Mouse (Mus musculus) MEL (cell line): ENCODE measurements around the gene Tmcc3. TPM values are rescaled to one million over a fixed set of nuclear protein-coding genes. Genes with fewer than 3 reads are reported as not detected.

ENCODE experiments used
- DNase-seq: peaks from one replicate; pipeline ENCODE4 v3.0.0; 2011; ENCODE audit warnings: low read depth, low spot score
- H3K27ac ChIP-seq: 2 replicates; pipeline ENCODE4 v1.5.1; 2012; ENCODE audit warnings: low read depth, mild to moderate bottlenecking, control low read depth, low read length, moderate library complexity; ENCODE audit not compliant: control insufficient read depth
- H3K27me3 ChIP-seq, 2 experiments: fragments of 150-350 bp in 1 of 2; sonication (generic) in 1 of 2; 2 replicates each; pipeline ENCODE4 v1.6.1; 2012; ENCODE audit warnings: low read length in 2 of 2, mild to moderate bottlenecking in 2 of 2, improper control_type of control experiment in 1 of 2, moderate library complexity in 1 of 2; ENCODE audit not compliant: insufficient read depth in 2 of 2, control insufficient read depth in 1 of 2
- H3K36me3 ChIP-seq, 2 experiments: 2 replicates each; pipeline ENCODE4 v1.6.1; 2012 to 2014; ENCODE audit warnings: low read length in 2 of 2, improper control_type of control experiment in 1 of 2, inconsistent platforms in 1 of 2, mild to moderate bottlenecking in 1 of 2; ENCODE audit not compliant: insufficient read depth in 2 of 2, control insufficient read depth in 1 of 2
- H3K4me1 ChIP-seq, 2 experiments: fragments of 150-350 bp in 1 of 2; sonication (generic) in 1 of 2; 2 replicates each; pipeline ENCODE4 v1.6.1; 2012; ENCODE audit warnings: low read length in 2 of 2, improper control_type of control experiment in 1 of 2, mild to moderate bottlenecking in 1 of 2; ENCODE audit not compliant: insufficient read depth in 2 of 2, control insufficient read depth in 1 of 2
- H3K4me3 ChIP-seq, 2 experiments: fragments of 150-350 bp in 1 of 2; sonication (generic) in 1 of 2; 2 replicates each; pipeline ENCODE4 v1.5.1; 2012; ENCODE audit warnings: low read depth in 2 of 2, low read length in 2 of 2, mild to moderate bottlenecking in 2 of 2, moderate library complexity in 2 of 2, control low read depth in 1 of 2, improper control_type of control experiment in 1 of 2; ENCODE audit not compliant: control insufficient read depth in 1 of 2, insufficient read depth in 1 of 2
- H3K79me2 ChIP-seq: 2 replicates; pipeline ENCODE4 v1.6.1; 2012; ENCODE audit warnings: mild to moderate bottlenecking, low read length, moderate library complexity; ENCODE audit not compliant: control insufficient read depth, poor library complexity, insufficient read depth
- H3K9ac ChIP-seq: 2 replicates; pipeline ENCODE4 v1.6.1; 2012; ENCODE audit warnings: low read depth, mild to moderate bottlenecking, control low read depth, low read length, moderate library complexity; ENCODE audit not compliant: control insufficient read depth, poor library complexity, severe bottlenecking
- H3K9me3 ChIP-seq: fragments of 150-350 bp; sonication (generic); replicated peaks from 2 replicates; pipeline ENCODE4 v1.6.1; 2012; ENCODE audit warnings: mild to moderate bottlenecking, low read length, improper control_type of control experiment, moderate library complexity; ENCODE audit not compliant: insufficient read depth
- BHLHE40 ChIP-seq: IDR thresholded peaks from 2 replicates; pipeline ENCODE4 v1.6.1; 2012; ENCODE audit warnings: low read depth, mild to moderate bottlenecking, inconsistent platforms, low read length, improper control_type of control experiment, borderline replicate concordance
- CHD2 ChIP-seq: IDR thresholded peaks from 2 replicates; pipeline ENCODE4 v1.6.1; 2011; ENCODE audit warnings: low read length, improper control_type of control experiment
- CTCF ChIP-seq, 3 experiments: IDR thresholded peaks in 2 of 3; conservative IDR thresholded peaks in 1 of 3; 2 replicates each; pipeline ENCODE4 v1.5.1; 2011 to 2012; ENCODE audit warnings: low read length in 3 of 3, low read depth in 2 of 3, mild to moderate bottlenecking in 2 of 3, improper control_type of control experiment in 1 of 3, inconsistent platforms in 1 of 3, mixed read lengths in 1 of 3, moderate library complexity in 1 of 3; ENCODE audit not compliant: control insufficient read depth in 1 of 3, insufficient read depth in 1 of 3, poor library complexity in 1 of 3, severe bottlenecking in 1 of 3
- ELF1 ChIP-seq: IDR thresholded peaks from 2 replicates; pipeline ENCODE4 v1.6.1; 2014; ENCODE audit warnings: low read depth, mild to moderate bottlenecking, inconsistent platforms, low read length, improper control_type of control experiment, moderate library complexity
- ETS1 ChIP-seq: IDR thresholded peaks from 2 replicates; pipeline ENCODE4 v1.6.1; 2012; ENCODE audit warnings: low read depth, mild to moderate bottlenecking, inconsistent platforms, low read length, improper control_type of control experiment, moderate library complexity
- GABPA ChIP-seq: IDR thresholded peaks from 2 replicates; pipeline ENCODE4 v1.6.1; 2012; ENCODE audit warnings: low read depth, mild to moderate bottlenecking, inconsistent platforms, low read length, improper control_type of control experiment, moderate library complexity
- GATA1 ChIP-seq: IDR thresholded peaks from 2 replicates; pipeline ENCODE4 v1.6.1; 2011; ENCODE audit warnings: low read depth, low read length, improper control_type of control experiment
- HCFC1 ChIP-seq: IDR thresholded peaks from 2 replicates; pipeline ENCODE4 v1.6.1; 2012; ENCODE audit warnings: low read depth, mild to moderate bottlenecking, inconsistent platforms, low read length, improper control_type of control experiment, moderate library complexity
- JUND ChIP-seq: IDR thresholded peaks from 2 replicates; pipeline ENCODE4 v1.6.1; 2011; ENCODE audit warnings: low read depth, mild to moderate bottlenecking, improper control_type of control experiment, low read length
- MAFK ChIP-seq: IDR thresholded peaks from 2 replicates; pipeline ENCODE4 v1.6.1; 2011; ENCODE audit warnings: low read depth, mild to moderate bottlenecking, low read length, improper control_type of control experiment, borderline replicate concordance
- MAZ ChIP-seq: IDR thresholded peaks from 2 replicates; pipeline ENCODE4 v1.6.1; 2012; ENCODE audit warnings: low read depth, mild to moderate bottlenecking, inconsistent platforms, low read length, improper control_type of control experiment
- MYB ChIP-seq: IDR thresholded peaks from 2 replicates; pipeline ENCODE4 v1.6.1; 2011; ENCODE audit warnings: mild to moderate bottlenecking, low read depth, low read length, improper control_type of control experiment
- MYC ChIP-seq: IDR thresholded peaks from 2 replicates; pipeline ENCODE4 v1.6.1; 2011; ENCODE audit warnings: low read depth, mild to moderate bottlenecking, low read length, improper control_type of control experiment, moderate library complexity
- NRF1 ChIP-seq: IDR thresholded peaks from 2 replicates; pipeline ENCODE4 v1.6.1; 2014; ENCODE audit warnings: low read depth, mild to moderate bottlenecking, inconsistent platforms, low read length, improper control_type of control experiment, moderate library complexity; ENCODE audit not compliant: poor library complexity, insufficient read depth, severe bottlenecking
- POLR2AphosphoS2 ChIP-seq: IDR thresholded peaks from 2 replicates; pipeline ENCODE4 v1.6.1; 2011; ENCODE audit warnings: low read length, improper control_type of control experiment
- POLR2AphosphoS5 ChIP-seq: IDR thresholded peaks from 2 replicates; pipeline ENCODE4 v1.6.1; 2012; ENCODE audit warnings: low read depth, borderline replicate concordance, mild to moderate bottlenecking, inconsistent platforms, low read length, moderate library complexity, mixed read lengths
- RAD21 ChIP-seq: IDR thresholded peaks from 2 replicates; pipeline ENCODE4 v1.6.1; 2011; ENCODE audit warnings: mild to moderate bottlenecking, low read depth, low read length, improper control_type of control experiment
- SMC3 ChIP-seq: IDR thresholded peaks from 2 replicates; pipeline ENCODE4 v1.6.1; 2011; ENCODE audit warnings: low read depth, low read length, improper control_type of control experiment
- TAL1 ChIP-seq: IDR thresholded peaks from 2 replicates; pipeline ENCODE4 v1.6.1; 2012; ENCODE audit warnings: mild to moderate bottlenecking, inconsistent platforms, low read length, moderate library complexity, mixed read lengths
- UBTF ChIP-seq: IDR thresholded peaks from 2 replicates; pipeline ENCODE4 v1.6.1; 2012; ENCODE audit warnings: low read depth, mild to moderate bottlenecking, inconsistent platforms, low read length, improper control_type of control experiment, moderate library complexity, borderline replicate concordance; ENCODE audit not compliant: insufficient read depth
- USF2 ChIP-seq, 2 experiments: IDR thresholded peaks; 2 replicates each; pipeline ENCODE4 v1.6.1; 2011 to 2012; ENCODE audit warnings: improper control_type of control experiment in 2 of 2, low read length in 2 of 2, borderline replicate concordance in 1 of 2, inconsistent platforms in 1 of 2, low read depth in 1 of 2, mild to moderate bottlenecking in 1 of 2; ENCODE audit not compliant: insufficient read depth in 1 of 2
- ZC3H11A ChIP-seq: IDR thresholded peaks from 2 replicates; pipeline ENCODE4 v1.6.1; 2012; ENCODE audit warnings: low read depth, mild to moderate bottlenecking, inconsistent platforms, low read length, improper control_type of control experiment
- ZMIZ1 ChIP-seq: IDR thresholded peaks from 2 replicates; pipeline ENCODE4 v1.6.1; 2012; ENCODE audit warnings: low read depth, mild to moderate bottlenecking, inconsistent platforms, low read length, improper control_type of control experiment, moderate library complexity
- ZNF384 ChIP-seq: IDR thresholded peaks from 2 replicates; pipeline ENCODE4 v1.6.1; 2012; ENCODE audit warnings: low read depth, mild to moderate bottlenecking, inconsistent platforms, low read length, improper control_type of control experiment
- polyA plus RNA-seq, 2 experiments: library from polyadenylated mRNA; stranded (reverse) in 1 of 2; unstranded in 1 of 2; fragments of >175 nt in 1 of 2; fragments of >200 nt in 1 of 2; gene quantifications; 2 replicates each; pipeline versions ENCODE4 v1.2.1 to v1.2.4; 2012; ENCODE audit warnings: low replicate concordance in 2 of 2, low read depth in 1 of 2; ENCODE audit not compliant: insufficient read length in 2 of 2, insufficient read depth in 1 of 2, missing spikeins in 1 of 2
- total RNA-seq: library from RNA; depleted of rRNA; stranded (reverse); fragments of 300-350 nt; gene quantifications from 2 replicates; pipeline ENCODE4 v1.2.3, GENCODE M21; 2012

The Tmcc3 gene
- total and polyA plus RNA-seq, 3 experiments: 1.3 to 2.6 TPM; not detected in 1

- Histone ChIP-seq H3K27ac (no peak overlapping the region), H3K9me3 (no peaks in the 10 kb centered on the region), H3K79me2 (no peaks in the 10 kb centered on the region), H3K27me3 (peaks cover 0 to 2% of the 10 kb centered on the region in 2 experiments; a peak in 1 of 4 replicates), H3K4me1 (no peaks in the 10 kb centered on the region), H3K4me3 (no peak overlapping the region), H3K36me3 (no peaks in the 10 kb centered on the region), H3K9ac (no peak overlapping the region)
- DNase-seq: no peak
- TF ChIP-seq UBTF (no peak), CTCF (IDR thresholded peaks at IDR 0.05 in 2 of 3, conservative IDR thresholded peaks at IDR 0.05 in 1 of 3; ENCODE audit: control insufficient read depth in 1 of 3, insufficient read depth in 1 of 3, low read depth in 2 of 3, low read length in 3 of 3, poor library complexity in 1 of 3, severe bottlenecking in 1 of 3) (no peak), ZNF384 (no peak), ZC3H11A (no peak), GATA1 (no peak), POLR2AphosphoS2 (no peak), MYB (no peak), SMC3 (no peak), ETS1 (no peak), MAZ (no peak)
- TF ChIP-seq, all 39 proteins: peak for 0
Measured at GRCm38 (mm10) chr10:94282179-94282578, 29.6 kb upstream of the Tmcc3 start.

GRCm38 (mm10) chr10:94282797-94283196 lies 29.0 kb upstream of the Tmcc3 start:
- Histone ChIP-seq H3K27me3 (peaks cover 0 to 2% of the 10 kb centered on the region in 2 experiments; a peak in 1 of 4 replicates), H3K4me3 (no peak overlapping the region), H3K79me2 (no peaks in the 10 kb centered on the region), H3K9ac (no peak overlapping the region), H3K36me3 (no peaks in the 10 kb centered on the region), H3K27ac (no peak overlapping the region), H3K4me1 (no peaks in the 10 kb centered on the region), H3K9me3 (no peaks in the 10 kb centered on the region)
- TF ChIP-seq RAD21 (no peak), TAL1 (no peak), GABPA (no peak), JUND (no peak), ELF1 (no peak), ZMIZ1 (no peak)
- DNase-seq: no peak

GRCm38 (mm10) chr10:94294437-94294836 lies 17.3 kb upstream of the Tmcc3 start:
- no peak overlapping the region for H3K9ac ChIP-seq
- H3K27ac ChIP-seq: no peak overlapping the region

More at GRCm38 (mm10) chr10:94294437-94294836, 17.3 kb upstream of the Tmcc3 start:
- TF ChIP-seq POLR2AphosphoS5 (no peak), BHLHE40 (no peak), USF2 (IDR thresholded peaks at IDR 0.05; ENCODE audit: borderline replicate concordance in 1 of 2, insufficient read depth in 1 of 2, low read depth in 1 of 2, low read length in 2 of 2) (no peak), HCFC1 (no peak), NRF1 (no peak), RAD21 (no peak), MAFK (no peak), CHD2 (no peak), ZC3H11A (no peak), MYC (no peak)
- TF ChIP-seq, all 39 proteins: peak for 0
- Histone ChIP-seq H3K27me3 (peaks cover 0 to 12% of the 10 kb centered on the region in 2 experiments; a peak in 3 of 4 replicates), H3K4me1 (no peaks in the 10 kb centered on the region), H3K9me3 (no peaks in the 10 kb centered on the region), H3K79me2 (no peaks in the 10 kb centered on the region), H3K4me3 (no peak overlapping the region), H3K36me3 (no peaks in the 10 kb centered on the region)
- DNase-seq: no peak
